Mouse (Mus musculus) adrenal gland, adult 2 months (tissue): ENCODE results near the gene Lpp. TPM values are rescaled to one million over a fixed set of nuclear protein-coding genes. Genes with fewer than 3 reads are reported as not detected.

Experiments
- DNase-seq: peaks from one replicate; pipeline ENCODE4 v3.0.0; 2021
- polyA plus RNA-seq: library from polyadenylated mRNA; depleted of rRNA; stranded (reverse); fragments of >200 nt; gene quantifications from 2 replicates; pipeline ENCODE4 v1.2.3, GENCODE M21; 2012
- total RNA-seq, 2 experiments: library from RNA; stranded (reverse); gene quantifications; 2 replicates each; pipeline ENCODE4 v1.2.3; 2021

Gene Lpp
- total and polyA plus RNA-seq, 3 experiments: 32.3 to 94.8 (median 35.1) TPM

- no peak for DNase-seq
Measured at GRCm38 (mm10) chr16:24801780-24802179, 408.5 kb downstream of the Lpp start.

GRCm38 (mm10) chr16:24806093-24806492 lies 412.8 kb downstream of the Lpp start:
- DNase-seq: no peak

- DNase-seq: no peak
Measured at GRCm38 (mm10) chr16:24807565-24807964, 414.3 kb downstream of the Lpp start.

GRCm38 (mm10) chr16:24809811-24810210 lies 416.5 kb downstream of the Lpp start:
- DNase-seq: no peak

GRCm38 (mm10) chr16:24816621-24817020 lies 423.3 kb downstream of the Lpp start:
- no peak for DNase-seq

GRCm38 (mm10) chr16:24817381-24817780 lies 424.1 kb downstream of the Lpp start:
- DNase-seq: no peak

- no peak for DNase-seq
Measured at GRCm38 (mm10) chr16:24819127-24819526, 425.8 kb downstream of the Lpp start.

GRCm38 (mm10) chr16:24822182-24822875 lies 429.0 kb downstream of the Lpp start:
- no peak for DNase-seq

- DNase-seq: no peak
Measured at GRCm38 (mm10) chr16:24822918-24823317, 429.6 kb downstream of the Lpp start.

GRCm38 (mm10) chr16:24826390-24826789 lies 433.1 kb downstream of the Lpp start:
- no peak for DNase-seq

GRCm38 (mm10) chr16:24828207-24828803 lies 435.0 kb downstream of the Lpp start:
- DNase-seq: no peak

GRCm38 (mm10) chr16:24829860-24830259 lies 436.6 kb downstream of the Lpp start:
- no peak for DNase-seq

- DNase-seq: peak; percentile 24
Measured at GRCm38 (mm10) chr16:24830939-24831338, 437.6 kb downstream of the Lpp start.

- DNase-seq: no peak
Measured at GRCm38 (mm10) chr16:24833221-24833620, 439.9 kb downstream of the Lpp start.

GRCm38 (mm10) chr16:24834536-24834935 lies 441.2 kb downstream of the Lpp start:
- no peak for DNase-seq

- no peak for DNase-seq
Measured at GRCm38 (mm10) chr16:24836550-24836949, 443.2 kb downstream of the Lpp start.

GRCm38 (mm10) chr16:24839018-24839417 lies 445.7 kb downstream of the Lpp start:
- DNase-seq: no peak

- DNase-seq: no peak
Measured at GRCm38 (mm10) chr16:24840073-24840472, 446.8 kb downstream of the Lpp start.

GRCm38 (mm10) chr16:24846141-24846540 lies 452.8 kb downstream of the Lpp start:
- no peak for DNase-seq

- no peak for DNase-seq
Measured at GRCm38 (mm10) chr16:24859509-24860140, 466.3 kb downstream of the Lpp start.

- DNase-seq: no peak
Measured at GRCm38 (mm10) chr16:24860445-24860844, 467.1 kb downstream of the Lpp start.

- no peak for DNase-seq
Measured at GRCm38 (mm10) chr16:24861374-24861773, 468.1 kb downstream of the Lpp start.

- peak; percentile 24 for DNase-seq
Measured at GRCm38 (mm10) chr16:24874235-24874634, 480.9 kb downstream of the Lpp start.
